In the genomic region with DNA sequence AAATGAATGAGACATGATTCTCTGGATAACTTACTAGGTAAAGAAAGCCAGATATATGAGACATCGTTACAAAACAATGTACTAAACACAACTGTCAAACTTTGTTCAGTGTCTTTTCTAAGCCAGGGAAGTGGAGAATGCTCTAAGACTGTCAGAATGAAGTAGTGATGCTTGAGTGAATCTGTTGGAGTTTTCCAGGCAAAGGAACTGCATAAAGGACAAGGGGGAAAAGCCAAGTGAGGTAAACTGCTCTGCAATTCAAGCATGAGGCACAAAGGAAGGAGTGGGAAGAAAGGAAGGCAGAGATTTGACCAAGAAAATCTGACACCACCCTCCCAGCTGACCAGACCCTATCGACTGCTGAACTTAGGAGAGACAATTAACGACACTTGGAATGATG, we compare ENCODE assay signal across 19 mouse cellular contexts.
"Had no signal": no experiment of that assay in that cellular context is flagged by ENCODE, and none has a peak within 500 bp of the region (broad histone marks: within the 10 kb centered on the region; RNA-seq: fewer than 3 reads in every experiment).

No protein-coding gene starts in this region.

- H3K4me2 ChIP-seq: liver, embryonic 15.5 days; lung, embryonic 15.5 days; midbrain, embryonic 11.5 days; midbrain, embryonic 13.5 days; midbrain, embryonic 15.5 days; neural tube, embryonic 12.5 days had no signal

- H3K27ac ChIP-seq: liver, embryonic 15.5 days; lung, embryonic 15.5 days; macrophage; midbrain, embryonic 13.5 days; midbrain, embryonic 15.5 days; neural tube, embryonic 12.5 days had no signal

- ATAC-seq: liver, postnatal 0 days; lung, postnatal 0 days; midbrain, embryonic 13.5 days; midbrain, embryonic 15.5 days had no signal

- H3K4me1 ChIP-seq: liver, embryonic 15.5 days; lung, embryonic 15.5 days; megakaryocyte, embryonic 14.5 days; midbrain, embryonic 13.5 days; midbrain, embryonic 15.5 days; neural tube, embryonic 12.5 days had no signal

- H3K9me3 ChIP-seq: liver, embryonic 15.5 days; lung, embryonic 15.5 days; megakaryocyte, embryonic 14.5 days; midbrain, embryonic 13.5 days; midbrain, embryonic 15.5 days; neural tube, embryonic 12.5 days had no signal

- H3K36me3 ChIP-seq: liver, embryonic 15.5 days; lung, embryonic 15.5 days; midbrain, embryonic 13.5 days; midbrain, embryonic 15.5 days; neural tube, embryonic 12.5 days had no signal

- H3K27me3 ChIP-seq: liver, embryonic 15.5 days; lung, embryonic 15.5 days; megakaryocyte, embryonic 14.5 days; midbrain, embryonic 13.5 days; midbrain, embryonic 15.5 days; neural tube, embryonic 12.5 days had no signal

- H3K9ac ChIP-seq: liver, embryonic 15.5 days; liver, postnatal 0 days; lung, embryonic 15.5 days; midbrain, embryonic 13.5 days; midbrain, embryonic 15.5 days; neural tube, embryonic 12.5 days had no signal

- H3K4me3 ChIP-seq: liver, embryonic 15.5 days; lung, embryonic 15.5 days; megakaryocyte, embryonic 14.5 days; midbrain, embryonic 13.5 days; midbrain, embryonic 15.5 days; neural tube, embryonic 12.5 days had no signal

- DNase-seq: liver, postnatal 0 days; lung, adult 2 months; lung, postnatal 14 days; lung, postnatal 36 days; right cerebral cortex, postnatal 25 days; right cerebral cortex, postnatal 4 days; spleen, adult 18-20 months; thymus, adult 18-20 months; thymus, postnatal 14 days; thymus, postnatal 36 days had no signal
